Mouse (Mus musculus): ENCODE measurements around the gene Tnfsf15. TPM values are rescaled to one million over a fixed set of nuclear protein-coding genes. Genes with fewer than 3 reads are reported as not detected.

Tnfsf15 gene
- polyA plus RNA-seq, 1 experiment from 2014 or later: 0.46 TPM

- Histone ChIP-seq H3K27ac (ENCODE audit: low read length) (no peak overlapping the region), H3K27me3 (ENCODE audit: control insufficient read depth, insufficient read depth, low read depth, low read length) (no peaks in the 10 kb centered on the region), H3K36me3 (ENCODE audit: control insufficient read depth, insufficient read depth, low read length) (no peaks in the 10 kb centered on the region), H3K4me2 (ENCODE audit: low read depth, low read length) (no peak overlapping the region), H3K9ac (ENCODE audit: low read length) (no peak overlapping the region), H3K4me3 (ENCODE audit: low read length) (no peak overlapping the region), H3K4me1 (replicated peaks; ENCODE audit: control insufficient read depth, insufficient read depth, low read length) (no peaks in the 10 kb centered on the region; the same call in 1 of the 2 replicates), H3K9me3 (ENCODE audit: control insufficient read depth, low read length) (no peaks in the 10 kb centered on the region)
- no peak for ATAC-seq (ENCODE audit: low read depth)
- 70% methylated on average over 2 of the region's 2 CpGs for WGBS
Measured at GRCm38 (mm10) chr4:63682441-63682840, 62.5 kb downstream of the Tnfsf15 start.

GRCm38 (mm10) chr4:63681557-63681956 is 63.4 kb downstream of the Tnfsf15 start:
- WGBS: 92% methylated on average over 3 of the region's 3 CpGs
- no peak overlapping the region for H3K4me3 ChIP-seq (ENCODE audit: low read length)
- H3K9ac ChIP-seq (ENCODE audit: low read length): no peak overlapping the region
- no peaks in the 10 kb centered on the region for H3K36me3 ChIP-seq (ENCODE audit: control insufficient read depth, insufficient read depth, low read length)
- H3K4me2 ChIP-seq (ENCODE audit: low read depth, low read length): no peak overlapping the region
- ATAC-seq (ENCODE audit: low read depth): no peak
- no peaks in the 10 kb centered on the region; the same call in 1 of the 2 replicates for H3K4me1 ChIP-seq (replicated peaks; ENCODE audit: control insufficient read depth, insufficient read depth, low read length)
- no peak overlapping the region for H3K27ac ChIP-seq (ENCODE audit: low read length)
- H3K9me3 ChIP-seq (ENCODE audit: control insufficient read depth, low read length): no peaks in the 10 kb centered on the region
- no peaks in the 10 kb centered on the region for H3K27me3 ChIP-seq (ENCODE audit: control insufficient read depth, insufficient read depth, low read depth, low read length)

Other genes with a start within 250 kb of the Tnfsf15 start
- 2.6 and 2.7 TPM in 2 replicates for gene Whrn, start 249.1 kb downstream of the Tnfsf15 start, polyA plus RNA-seq (2015; fragmentation: Nextera tagmentation; extraction: Ambion mirVana)
- 271 and 284 TPM in 2 replicates for gene Atp6v1g1, start 200.3 kb downstream of the Tnfsf15 start, polyA plus RNA-seq (2015; fragmentation: Nextera tagmentation; extraction: Ambion mirVana)
- 8.8 and 9.6 TPM in 2 replicates for gene Tmem268, start 186.3 kb downstream of the Tnfsf15 start, polyA plus RNA-seq (2015; fragmentation: Nextera tagmentation; extraction: Ambion mirVana)
- not detected in 2 replicates for gene Gm11213, start 139.9 kb downstream of the Tnfsf15 start, polyA plus RNA-seq (2015; fragmentation: Nextera tagmentation; extraction: Ambion mirVana)
- not detected in 2 replicates for gene Tex48, start 122.7 kb downstream of the Tnfsf15 start, polyA plus RNA-seq (2015; fragmentation: Nextera tagmentation; extraction: Ambion mirVana)
- not detected in 2 replicates for gene Gm11214, start 81.7 kb downstream of the Tnfsf15 start, polyA plus RNA-seq (2015; fragmentation: Nextera tagmentation; extraction: Ambion mirVana)
- 0.04 and 0.19 TPM in 2 replicates for gene Tnfsf8, start 116.2 kb upstream of the Tnfsf15 start, polyA plus RNA-seq (2015; fragmentation: Nextera tagmentation; extraction: Ambion mirVana)

Measured in lung, embryonic 16.5 days (tissue).